Mouse (Mus musculus) liver, adult 2 months (tissue): ENCODE measurements at regions not wholly inside any gene's neighbourhood (a gene's known extent, or its start where the extent isn't known, plus 50 kb on each side); places are given as distances from the start of the nearest gene placed in this dataset.

Experiments
- CTCF ChIP-seq: fragments of 200-500 bp; IDR thresholded peaks from 2 replicates; pipeline ENCODE4 v1.5.1; 2011; ENCODE audit warnings: low read depth, low read length, control low read depth
- POLR2A ChIP-seq: fragments of 200-500 bp; IDR thresholded peaks from 2 replicates; pipeline ENCODE4 v1.6.1; 2011; ENCODE audit warnings: low read length, control low read depth; ENCODE audit not compliant: insufficient read depth; ENCODE audit errors: extremely low read depth

GRCm38 (mm10) chr5:27963765-27964164 is 107.4 kb upstream of the Insig1 start:
- TF ChIP-seq POLR2A = no peak
- TF ChIP-seq CTCF = no peak
